ENCODE assay signal across 8 mouse cellular contexts in genomic region chr6:120539781-120540231, GRCm38 (mm10). TPM values are rescaled to one million over a fixed set of nuclear protein-coding genes. Genes with fewer than 3 reads are reported as not detected.
DNase-seq lines count a peak whose midpoint lies in the region; ATAC-seq and TF ChIP-seq lines count a peak whose summit lies in the region.

No protein-coding gene starts in this region.

- intact Hi-C loops in left cerebral cortex, postnatal 10 days (cut with DNase I), result loop anchor here (2.0 to 5.0 kb wide), 2 partner anchors 127 to 197 kb away; partner anchors contain the start of gene Cecr2

- ATAC-seq in forebrain, embryonic 16.5 days, result no peak
- peak; percentile 25; the same call in 1 of the 2 replicates for ATAC-seq in hindbrain, postnatal 0 days
- peak; percentile 37 for ATAC-seq in liver, embryonic 16.5 days (ENCODE audit: low read depth)
- peak; percentile 21; the same call in 1 of the 2 replicates for ATAC-seq in neural tube, embryonic 14.5 days (ENCODE audit: low read depth)

- H3K4me2 ChIP-seq in forebrain, embryonic 16.5 days (ENCODE audit: low read length), result no peak overlapping the region
- H3K4me2 ChIP-seq in hindbrain, postnatal 0 days (ENCODE audit: low read depth, low read length), result peak overlapping the region; percentile 48; the same call in 1 of the 2 replicates
- 0 out of 2 replicates have a peak overlapping the region, but pooled peaks have one; percentile 59 for H3K4me2 ChIP-seq in liver, embryonic 16.5 days (ENCODE audit: low read depth, low read length)
- H3K4me2 ChIP-seq in neural tube, embryonic 14.5 days (ENCODE audit: low read depth, low read length), result no peak overlapping the region

- peaks cover 21% of the 10 kb centered on the region for H3K4me1 ChIP-seq in forebrain, embryonic 10.5 days
- peaks cover 5% of the 10 kb centered on the region; the same call in 1 of the 2 replicates for H3K4me1 ChIP-seq in forebrain, embryonic 16.5 days (replicated peaks; ENCODE audit: control insufficient read depth, insufficient read depth, low read length)
- no peaks in the 10 kb centered on the region for H3K4me1 ChIP-seq in hindbrain, postnatal 0 days (ENCODE audit: insufficient read depth, low read length)
- peaks cover 10% of the 10 kb centered on the region for H3K4me1 ChIP-seq in liver, embryonic 16.5 days (ENCODE audit: control insufficient read depth, low read depth, low read length)
- H3K4me1 ChIP-seq in neural tube, embryonic 14.5 days (ENCODE audit: control insufficient read depth, insufficient read depth, low read length), result 0 out of 2 replicates have a peak, but pooled peaks cover 4% of the 10 kb centered on the region

- H3K4me3 ChIP-seq in forebrain, embryonic 10.5 days, result peak overlapping the region; percentile 43
- H3K4me3 ChIP-seq in forebrain, embryonic 16.5 days (replicated peaks; ENCODE audit: low read length), result no peak overlapping the region
- no peak overlapping the region for H3K4me3 ChIP-seq in hindbrain, postnatal 0 days (ENCODE audit: low read length)
- H3K4me3 ChIP-seq in liver, embryonic 16.5 days (ENCODE audit: low read depth, low read length), result no peak overlapping the region
- no peak overlapping the region for H3K4me3 ChIP-seq in neural tube, embryonic 14.5 days (ENCODE audit: low read depth, low read length)

- no peaks in the 10 kb centered on the region for H3K36me3 ChIP-seq in forebrain, embryonic 10.5 days (replicated peaks)
- H3K36me3 ChIP-seq in forebrain, embryonic 16.5 days (ENCODE audit: control insufficient read depth, insufficient read depth), result no peaks in the 10 kb centered on the region
- no peaks in the 10 kb centered on the region for H3K36me3 ChIP-seq in hindbrain, postnatal 0 days (ENCODE audit: insufficient read depth, low read length)
- H3K36me3 ChIP-seq in liver, embryonic 16.5 days (ENCODE audit: control insufficient read depth, insufficient read depth), result no peaks in the 10 kb centered on the region
- H3K36me3 ChIP-seq in neural tube, embryonic 14.5 days (ENCODE audit: control insufficient read depth, insufficient read depth, low read length), result no peaks in the 10 kb centered on the region

- DNase-seq in forebrain, embryonic 10.5 days (ENCODE audit: extremely low spot score, low spot score), result no peak
- DNase-seq in gonadal fat pad, adult 2 months (ENCODE audit: low read depth), result peak; percentile 41
- peak; percentile 24 for DNase-seq in hindbrain, postnatal 0 days (ENCODE audit: low spot score)
- no peak for DNase-seq in left cerebral cortex, postnatal 10 days (ENCODE audit: extremely low spot score in 1 of 2, low spot score in 2 of 2)
- no peak for DNase-seq in cerebellum, adult 9-11 months

- H3K9me3 ChIP-seq in forebrain, embryonic 10.5 days, result no peaks in the 10 kb centered on the region
- H3K9me3 ChIP-seq in forebrain, embryonic 16.5 days (ENCODE audit: control insufficient read depth, low read length), result no peaks in the 10 kb centered on the region
- H3K9me3 ChIP-seq in hindbrain, postnatal 0 days (ENCODE audit: low read length), result no peaks in the 10 kb centered on the region
- H3K9me3 ChIP-seq in liver, embryonic 16.5 days (replicated peaks; ENCODE audit: control insufficient read depth, low read length), result no peaks in the 10 kb centered on the region
- no peaks in the 10 kb centered on the region for H3K9me3 ChIP-seq in neural tube, embryonic 14.5 days (ENCODE audit: control insufficient read depth, low read length)

- no peak for TF ChIP-seq CTCF in hindbrain, postnatal 0 days (IDR thresholded peaks at IDR 0.05; ENCODE audit: low read depth)

- no peak overlapping the region for H3K9ac ChIP-seq in forebrain, embryonic 16.5 days (replicated peaks; ENCODE audit: low read depth, low read length)
- H3K9ac ChIP-seq in hindbrain, postnatal 0 days (replicated peaks; ENCODE audit: low read length), result no peak overlapping the region
- H3K9ac ChIP-seq in liver, embryonic 16.5 days (ENCODE audit: low read depth, low read length), result no peak overlapping the region
- H3K9ac ChIP-seq in neural tube, embryonic 14.5 days (replicated peaks; ENCODE audit: low read depth, low read length), result no peak overlapping the region

- 53% methylated on average over 10 of the region's 10 CpGs for WGBS in forebrain, embryonic 10.5 days
- 62% methylated on average over 10 of the region's 10 CpGs for WGBS in forebrain, embryonic 16.5 days
- WGBS in hindbrain, postnatal 0 days, result 35% methylated on average over 10 of the region's 10 CpGs
- 54% methylated on average over 10 of the region's 10 CpGs for whole genome bisulfite sequencing in liver, embryonic 16.5 days (ENCODE audit: insufficient replicate concordance)
- 25% methylated on average over 10 of the region's 10 CpGs for WGBS in neural tube, embryonic 14.5 days

- H3K27ac ChIP-seq in forebrain, embryonic 10.5 days, result peak overlapping the region; percentile 85
- H3K27ac ChIP-seq in forebrain, embryonic 16.5 days (ENCODE audit: low read length), result no peak overlapping the region
- H3K27ac ChIP-seq in hindbrain, postnatal 0 days, result peak overlapping the region; percentile 54
- H3K27ac ChIP-seq in liver, embryonic 16.5 days (ENCODE audit: low read length), result peak overlapping the region; percentile 50
- peak overlapping the region; percentile 57; the same call in 1 of the 2 replicates for H3K27ac ChIP-seq in neural tube, embryonic 14.5 days (ENCODE audit: low read depth, low read length)

- no peaks in the 10 kb centered on the region for H3K27me3 ChIP-seq in forebrain, embryonic 10.5 days (ENCODE audit: poor library complexity, severe bottlenecking)
- H3K27me3 ChIP-seq in forebrain, embryonic 16.5 days (replicated peaks; ENCODE audit: control insufficient read depth, insufficient read depth, low read length), result no peaks in the 10 kb centered on the region
- H3K27me3 ChIP-seq in hindbrain, postnatal 0 days (ENCODE audit: insufficient read depth, low read length), result no peaks in the 10 kb centered on the region
- no peaks in the 10 kb centered on the region for H3K27me3 ChIP-seq in liver, embryonic 16.5 days (ENCODE audit: control insufficient read depth, insufficient read depth, low read depth, low read length)
- no peaks in the 10 kb centered on the region for H3K27me3 ChIP-seq in neural tube, embryonic 14.5 days (ENCODE audit: control insufficient read depth, insufficient read depth, low read length)

RNA-seq across cellular contexts. Expression of gene Hdhd5, which starts 8.7 kb away (rescaled TPM):
- polyA plus RNA-seq in forebrain, embryonic 10.5 days (2016; fragmentation: Nextera tagmentation; extraction: Ambion mirVana), result 20.2 and 23.6 TPM in 2 replicates
- 15.3 and 16.4 TPM in 2 replicates for polyA plus RNA-seq in forebrain, embryonic 16.5 days (2015; fragmentation: Nextera tagmentation; extraction: Ambion mirVana)
- polyA plus RNA-seq in gonadal fat pad, adult 2 months (2012; rRNA removed), result 20.9 and 26.6 TPM in 2 replicates
- total RNA-seq in hindbrain, postnatal 0 days (2014; rRNA removed), result 38.2 and 38.9 TPM in 2 replicates
- 19.1 and 19.8 TPM in 2 replicates for polyA plus RNA-seq in hindbrain, postnatal 0 days (2015; fragmentation: Nextera tagmentation; extraction: Ambion mirVana)
- polyA plus RNA-seq in liver, embryonic 16.5 days (2015; fragmentation: Nextera tagmentation; extraction: Ambion mirVana), result 8.9 and 9.5 TPM in 2 replicates
- polyA plus RNA-seq in neural tube, embryonic 14.5 days (2014; fragmentation: Nextera tagmentation; extraction: Ambion mirVana), result 11.8 and 14.2 TPM in 2 replicates
- 10 to 100 TPM; 31.3 to 31.5 TPM for total RNA-seq in left cerebral cortex, postnatal 10 days (2021)

RNA-seq across cellular contexts. Expression of gene Tmem121b, which starts 46.2 kb away (rescaled TPM):
- 0.27 and 0.47 TPM in 2 replicates for polyA plus RNA-seq in forebrain, embryonic 10.5 days (2016; fragmentation: Nextera tagmentation; extraction: Ambion mirVana)
- 3.3 and 3.5 TPM in 2 replicates for polyA plus RNA-seq in forebrain, embryonic 16.5 days (2015; fragmentation: Nextera tagmentation; extraction: Ambion mirVana)
- 0.04 and 0.05 TPM in 2 replicates for polyA plus RNA-seq in gonadal fat pad, adult 2 months (2012; rRNA removed)
- total RNA-seq in hindbrain, postnatal 0 days (2014; rRNA removed), result 25.9 and 31.9 TPM in 2 replicates
- polyA plus RNA-seq in hindbrain, postnatal 0 days (2015; fragmentation: Nextera tagmentation; extraction: Ambion mirVana), result 2.3 and 2.5 TPM in 2 replicates
- polyA plus RNA-seq in liver, embryonic 16.5 days (2015; fragmentation: Nextera tagmentation; extraction: Ambion mirVana), result not detected in 2 replicates
- polyA plus RNA-seq in neural tube, embryonic 14.5 days (2014; fragmentation: Nextera tagmentation; extraction: Ambion mirVana), result 2.8 and 3.3 TPM in 2 replicates
- 10 to 100 TPM; 51.3 to 51.6 TPM for total RNA-seq in left cerebral cortex, postnatal 10 days (2021)

Comparison
In these comparisons a context has a peak if more than half of its experiments do, and no peak if none do; other contexts are left out.
1. DNase-seq: peak in gonadal fat pad, adult 2 months (single experiment) and hindbrain, postnatal 0 days (single experiment); none in forebrain, embryonic 10.5 days (single experiment), left cerebral cortex, postnatal 10 days (0 of 2) and cerebellum, adult 9-11 months (single experiment).
2. H3K4me2 ChIP-seq: peak in hindbrain, postnatal 0 days (single experiment) and liver, embryonic 16.5 days (single experiment); none in forebrain, embryonic 16.5 days (single experiment) and neural tube, embryonic 14.5 days (single experiment).